Mouse (Mus musculus) limb, embryonic 11.5 days (tissue): ENCODE measurements around the gene Tubb4b. TPM values are rescaled to one million over a fixed set of nuclear protein-coding genes. Genes with fewer than 3 reads are reported as not detected.

ENCODE experiments used
- ATAC-seq: fragments of 200-750 bp; cut with Nextera tagmentation; 2 replicates; pipeline ENCODE4 v1.8.0; 2017; ENCODE audit warnings: low read depth; ENCODE audit not compliant: insufficient number of reproducible peaks, low FRiP score, low TSS enrichment
- DNase-seq: peaks from one replicate; pipeline ENCODE4 v3.0.0-alpha.2; 2015; ENCODE audit warnings: low spot score
- H3K27ac ChIP-seq: fragments of 300-500 bp; sonication (generic); replicated peaks from 2 replicates; pipeline ENCODE4 v1.5.1; 2014; ENCODE audit warnings: low read depth, mild to moderate bottlenecking, low read length
- H3K27me3 ChIP-seq: fragments of 300-500 bp; sonication (generic); 2 replicates; pipeline ENCODE4 v1.6.1; 2014; ENCODE audit warnings: mild to moderate bottlenecking, low read length, mixed read lengths; ENCODE audit not compliant: control insufficient read depth, insufficient read depth
- H3K36me3 ChIP-seq: fragments of 300-500 bp; sonication (generic); 2 replicates; pipeline ENCODE4 v1.6.1; 2014; ENCODE audit warnings: mild to moderate bottlenecking, low read length, moderate library complexity, mixed read lengths; ENCODE audit not compliant: control insufficient read depth, insufficient read depth
- H3K4me1 ChIP-seq: fragments of 300-500 bp; sonication (generic); 2 replicates; pipeline ENCODE4 v1.6.1; 2014; ENCODE audit warnings: low read length, mixed read lengths; ENCODE audit not compliant: control insufficient read depth, insufficient read depth
- H3K4me2 ChIP-seq: fragments of 300-500 bp; sonication (generic); 2 replicates; pipeline ENCODE4 v1.6.1; 2014; ENCODE audit warnings: low read depth, mild to moderate bottlenecking, moderate library complexity; ENCODE audit not compliant: severe bottlenecking
- H3K4me3 ChIP-seq: fragments of 300-500 bp; sonication (generic); 2 replicates; pipeline ENCODE4 v1.5.1; 2014; ENCODE audit warnings: low read depth, low read length
- H3K9ac ChIP-seq: fragments of 300-500 bp; sonication (generic); 2 replicates; pipeline ENCODE4 v1.6.1; 2014; ENCODE audit warnings: mild to moderate bottlenecking, low read length
- H3K9me3 ChIP-seq: fragments of 300-500 bp; sonication (generic); 2 replicates; pipeline ENCODE4 v1.6.1; 2016; ENCODE audit warnings: low read length; ENCODE audit not compliant: control insufficient read depth
- WGBS: fragments of 180-500 bp; shearing (Covaris S2); extraction: QIAGEN DNeasy Blood & Tissue Kit; methylation state at CpG from one replicate; pipeline ENCODE4 v1.1.7; 2014; 5-methylcytosine and 5-hydroxymethylcytosine counted together
- polyA plus RNA-seq: library from polyadenylated mRNA; unstranded; fragments of >200 nt; fragmentation: Nextera tagmentation; extraction: Ambion mirVana; gene quantifications from 2 replicates; pipeline ENCODE4 v1.2.1, GENCODE M21; 2014

Gene Tubb4b
- polyA plus RNA-seq, 1 experiment from 2014 or later, result 567 TPM

- WGBS, result 8% methylated on average over 8 of the region's 8 CpGs
- Histone ChIP-seq H3K4me3 (0 out of 2 replicates have a peak within 1 kb of the TSS, but pooled peaks have one; percentile 8), H3K9ac (no peak within 1 kb of the TSS; the same call in 1 of the 2 replicates), H3K36me3 (peaks cover 16% of the 10 kb centered on the region), H3K4me1 (peaks cover 8% of the 10 kb centered on the region; the same call in 1 of the 2 replicates), H3K27ac (no peak within 1 kb of the TSS), H3K27me3 (peaks cover 22% of the 10 kb centered on the region), H3K9me3 (no peaks in the 10 kb centered on the region), H3K4me2 (peak within 1 kb of the TSS; percentile 40)
- ATAC-seq (no peak), DNase-seq (peak; percentile 52)
Observed at GRCm38 (mm10) chr2:25196172-25196954, 28.1 kb downstream of the Tubb4b start, which contains the start of gene Tor4a. TSS of gene Tor4a (minus strand) at chr2:25196886.

- peak overlapping the region; percentile 20 for H3K4me3 ChIP-seq
- WGBS, result 18% methylated on average over 55 of the region's 55 CpGs
- H3K4me1 ChIP-seq, result peaks cover 8% of the 10 kb centered on the region; the same call in 1 of the 2 replicates
- peaks cover 22% of the 10 kb centered on the region for H3K27me3 ChIP-seq
- peak overlapping the region; percentile 40 for H3K4me2 ChIP-seq
- H3K27ac ChIP-seq, result no peak overlapping the region
- H3K9me3 ChIP-seq, result no peaks in the 10 kb centered on the region
- H3K36me3 ChIP-seq, result peaks cover 9% of the 10 kb centered on the region
- no peak for DNase-seq
- no peak overlapping the region for H3K9ac ChIP-seq
- no peak for ATAC-seq
Observed at GRCm38 (mm10) chr2:25195211-25196156, 29.0 kb downstream of the Tubb4b start.

- H3K9ac ChIP-seq, result no peak overlapping the region
- 86% methylated on average over 17 of the region's 17 CpGs for whole genome bisulfite sequencing
- no peak for ATAC-seq
- H3K36me3 ChIP-seq, result peaks cover 1% of the 10 kb centered on the region
- H3K4me1 ChIP-seq, result peaks cover 8% of the 10 kb centered on the region; the same call in 1 of the 2 replicates
- H3K9me3 ChIP-seq, result no peaks in the 10 kb centered on the region
- peaks cover 22% of the 10 kb centered on the region for H3K27me3 ChIP-seq
- H3K27ac ChIP-seq, result no peak overlapping the region
- DNase-seq, result no peak
- no peak overlapping the region for H3K4me3 ChIP-seq
- no peak overlapping the region for H3K4me2 ChIP-seq
Observed at GRCm38 (mm10) chr2:25194486-25195171, 29.9 kb downstream of the Tubb4b start.

- Histone ChIP-seq H3K36me3 (no peaks in the 10 kb centered on the region), H3K4me3 (no peak overlapping the region), H3K4me2 (no peak overlapping the region), H3K27ac (no peak overlapping the region), H3K27me3 (peaks cover 22% of the 10 kb centered on the region), H3K9ac (no peak overlapping the region), H3K4me1 (peaks cover 8% of the 10 kb centered on the region; the same call in 1 of the 2 replicates), H3K9me3 (no peaks in the 10 kb centered on the region)
- 77% methylated on average over 5 of the region's 5 CpGs for WGBS
- no peak for ATAC-seq
- DNase-seq, result no peak
Observed at GRCm38 (mm10) chr2:25194006-25194405, 30.5 kb downstream of the Tubb4b start.

- H3K4me1 ChIP-seq, result peaks cover 8% of the 10 kb centered on the region; the same call in 1 of the 2 replicates
- H3K9me3 ChIP-seq, result no peaks in the 10 kb centered on the region
- WGBS, result 2% methylated on average over 6 of the region's 6 CpGs
- no peak overlapping the region for H3K9ac ChIP-seq
- peaks cover 22% of the 10 kb centered on the region for H3K27me3 ChIP-seq
- no peak overlapping the region for H3K27ac ChIP-seq
- DNase-seq (peak; percentile 90), ATAC-seq (0 out of 2 replicates have a peak, but pooled peaks have one; percentile 65)
- H3K36me3 ChIP-seq, result no peaks in the 10 kb centered on the region
- no peak overlapping the region for H3K4me3 ChIP-seq
- H3K4me2 ChIP-seq, result no peak overlapping the region
Observed at GRCm38 (mm10) chr2:25193330-25193770, 31.2 kb downstream of the Tubb4b start.

- H3K9me3 ChIP-seq, result no peaks in the 10 kb centered on the region
- ATAC-seq (no peak), DNase-seq (no peak)
- H3K36me3 ChIP-seq, result no peaks in the 10 kb centered on the region
- peaks cover 6% of the 10 kb centered on the region; the same call in 1 of the 2 replicates for H3K4me1 ChIP-seq
- no peak overlapping the region for H3K27ac ChIP-seq
- peaks cover 10% of the 10 kb centered on the region; the same call in 1 of the 2 replicates for H3K27me3 ChIP-seq
- no peak overlapping the region for H3K4me3 ChIP-seq
- H3K4me2 ChIP-seq, result no peak overlapping the region
- WGBS, result 86% methylated on average over 6 of the region's 6 CpGs
- H3K9ac ChIP-seq, result no peak overlapping the region
Observed at GRCm38 (mm10) chr2:25187841-25188240, 36.7 kb downstream of the Tubb4b start.

- H3K4me2 ChIP-seq, result no peak overlapping the region
- WGBS, result 35% methylated on average over 5 of the region's 5 CpGs
- DNase-seq (no peak), ATAC-seq (no peak)
- H3K4me3 ChIP-seq, result peak overlapping the region; percentile 38
- H3K9ac ChIP-seq, result no peak overlapping the region
- H3K4me1 ChIP-seq, result peaks cover 10% of the 10 kb centered on the region; the same call in 1 of the 2 replicates
- H3K9me3 ChIP-seq, result no peaks in the 10 kb centered on the region
- H3K27ac ChIP-seq, result no peak overlapping the region
- no peaks in the 10 kb centered on the region for H3K36me3 ChIP-seq
- peaks cover 16% of the 10 kb centered on the region for H3K27me3 ChIP-seq
Observed at GRCm38 (mm10) chr2:25186575-25186930, 37.9 kb downstream of the Tubb4b start.
